Comparison of ENCODE assay signal across 8 mouse cellular contexts in genomic region chr17:84877864-84878224, GRCm38 (mm10).
DNase-seq lines count a peak whose midpoint lies in the region; ATAC-seq and TF ChIP-seq lines count a peak whose summit lies in the region.

No protein-coding gene starts in this region.

- peak; percentile 93 for TF ChIP-seq CTCF in E14TG2a.4 (conservative IDR thresholded peaks at IDR 0.05; ENCODE audit: low read length)

- H3K9ac ChIP-seq in heart, embryonic 15.5 days: no peak overlapping the region
- H3K9ac ChIP-seq in liver, embryonic 16.5 days (ENCODE audit: low read depth, low read length): peak overlapping the region; percentile 59
- H3K9ac ChIP-seq in neural tube, embryonic 13.5 days: 0 out of 2 replicates have a peak overlapping the region, but pooled peaks have one; percentile 14

- peak; percentile 76 for DNase-seq in c-Kit-negative CD71-positive TER-119-positive erythroid progenitor cells, embryonic 14.5 days (ENCODE audit: low read depth, low spot score)
- DNase-seq in fibroblast of lung, adult 2 months (ENCODE audit: low read depth): peak; percentile 49
- peak; percentile 79 for DNase-seq in kidney, postnatal 14 days
- peak; percentile 82 for DNase-seq in testis, postnatal 10 days (ENCODE audit: low spot score)

- ATAC-seq in heart, embryonic 15.5 days (replicated peaks; ENCODE audit: insufficient number of reproducible peaks, insufficient read depth, low FRiP score, low read depth): no peak
- peak; percentile 66 for ATAC-seq in liver, embryonic 16.5 days (ENCODE audit: low read depth)
- ATAC-seq in neural tube, embryonic 13.5 days (ENCODE audit: low read depth): peak; percentile 43; the same call in 1 of the 2 replicates

- no peaks in the 10 kb centered on the region for H3K36me3 ChIP-seq in E14TG2a.4 (ENCODE audit: insufficient read depth, low read length)
- H3K36me3 ChIP-seq in heart, embryonic 15.5 days: no peaks in the 10 kb centered on the region
- no peaks in the 10 kb centered on the region for H3K36me3 ChIP-seq in liver, embryonic 16.5 days (ENCODE audit: control insufficient read depth, insufficient read depth)
- H3K36me3 ChIP-seq in neural tube, embryonic 13.5 days: no peaks in the 10 kb centered on the region

- H3K4me2 ChIP-seq in heart, embryonic 15.5 days: peak overlapping the region; percentile 55
- H3K4me2 ChIP-seq in liver, embryonic 16.5 days (ENCODE audit: low read depth, low read length): peak overlapping the region; percentile 65
- peak overlapping the region; percentile 42 for H3K4me2 ChIP-seq in neural tube, embryonic 13.5 days

- peaks cover 32% of the 10 kb centered on the region for H3K4me1 ChIP-seq in E14TG2a.4 (replicated peaks; ENCODE audit: low read depth, low read length)
- H3K4me1 ChIP-seq in heart, embryonic 15.5 days (replicated peaks): peaks cover 5% of the 10 kb centered on the region; the same call in 1 of the 2 replicates
- peaks cover 10% of the 10 kb centered on the region for H3K4me1 ChIP-seq in liver, embryonic 16.5 days (ENCODE audit: control insufficient read depth, low read depth, low read length)
- H3K4me1 ChIP-seq in neural tube, embryonic 13.5 days (replicated peaks): peaks cover 4% of the 10 kb centered on the region; the same call in 1 of the 2 replicates

- H3K27me3 ChIP-seq in E14TG2a.4 (ENCODE audit: insufficient read depth, low read length): no peaks in the 10 kb centered on the region
- no peaks in the 10 kb centered on the region for H3K27me3 ChIP-seq in heart, embryonic 15.5 days
- H3K27me3 ChIP-seq in liver, embryonic 16.5 days (ENCODE audit: control insufficient read depth, insufficient read depth, low read depth, low read length): no peaks in the 10 kb centered on the region
- no peaks in the 10 kb centered on the region for H3K27me3 ChIP-seq in neural tube, embryonic 13.5 days

- H3K9me3 ChIP-seq in E14TG2a.4 (ENCODE audit: low read length): no peaks in the 10 kb centered on the region
- no peaks in the 10 kb centered on the region for H3K9me3 ChIP-seq in heart, embryonic 15.5 days (replicated peaks)
- H3K9me3 ChIP-seq in liver, embryonic 16.5 days (replicated peaks; ENCODE audit: control insufficient read depth, low read length): no peaks in the 10 kb centered on the region
- H3K9me3 ChIP-seq in neural tube, embryonic 13.5 days: no peaks in the 10 kb centered on the region

- H3K27ac ChIP-seq in heart, embryonic 15.5 days: no peak overlapping the region
- peak overlapping the region; percentile 81 for H3K27ac ChIP-seq in liver, embryonic 16.5 days (ENCODE audit: low read length)
- no peak overlapping the region for H3K27ac ChIP-seq in neural tube, embryonic 13.5 days (replicated peaks)

- WGBS in heart, embryonic 15.5 days: 15% methylated on average over 10 of the region's 10 CpGs
- WGBS in liver, embryonic 16.5 days (ENCODE audit: insufficient replicate concordance): 14% methylated on average over 10 of the region's 10 CpGs
- 20% methylated on average over 10 of the region's 10 CpGs for WGBS in neural tube, embryonic 13.5 days

- H3K4me3 ChIP-seq in E14TG2a.4 (replicated peaks; ENCODE audit: low read length): no peak overlapping the region
- H3K4me3 ChIP-seq in heart, embryonic 15.5 days: peak overlapping the region; percentile 41
- H3K4me3 ChIP-seq in liver, embryonic 16.5 days (ENCODE audit: low read depth, low read length): peak overlapping the region; percentile 47
- H3K4me3 ChIP-seq in neural tube, embryonic 13.5 days: no peak overlapping the region

Comparison
In these comparisons a context has a peak if more than half of its experiments do, and no peak if none do; other contexts are left out.
1. H3K4me3 ChIP-seq: peak in heart, embryonic 15.5 days (single experiment) and liver, embryonic 16.5 days (single experiment); none in E14TG2a.4 (single experiment) and neural tube, embryonic 13.5 days (single experiment).
2. Peak in every context shown above with its lines, with median percentiles within 50 percentile points of each other: DNase-seq and H3K4me2 ChIP-seq.